Mouse (Mus musculus) layer of hippocampus, adult 18-20 months (tissue): ENCODE data around the gene Gm17268. TPM values are rescaled to one million over a fixed set of nuclear protein-coding genes. Genes with fewer than 3 reads are reported as not detected.

Experiments
- DNase-seq, 2 experiments: peaks; one replicate each; pipeline ENCODE4 v3.0.0; 2022; ENCODE audit warnings: low spot score in 2 of 2
- total RNA-seq, 2 experiments: library from RNA; stranded (reverse); gene quantifications; 2 replicates each; pipeline ENCODE4 v1.2.3; 2021

Gm17268 gene
- total RNA-seq, 2 experiments from 2014 or later, result not detected

- DNase-seq, result peak in 1 of 2 experiments; percentile 8
Measured at GRCm38 (mm10) chr11:82032678-82033344, 5.6 kb downstream of the Gm17268 start.

GRCm38 (mm10) chr11:82032136-82032535, 6.2 kb downstream of the Gm17268 start:
- no peak for DNase-seq

- no peak for DNase-seq
Measured at GRCm38 (mm10) chr11:82030171-82030570, 8.2 kb downstream of the Gm17268 start.

GRCm38 (mm10) chr11:82023769-82024168, 14.6 kb downstream of the Gm17268 start:
- DNase-seq, result no peak

- DNase-seq, result no peak
Measured at GRCm38 (mm10) chr11:82022504-82023056, 15.8 kb downstream of the Gm17268 start.

- no peak for DNase-seq
Measured at GRCm38 (mm10) chr11:82021406-82021805, 17.0 kb downstream of the Gm17268 start.

GRCm38 (mm10) chr11:82019793-82020192, 18.6 kb downstream of the Gm17268 start:
- DNase-seq, result no peak

- DNase-seq, result no peak
Measured at GRCm38 (mm10) chr11:82019389-82019788, 19.0 kb downstream of the Gm17268 start.

- no peak for DNase-seq
Measured at GRCm38 (mm10) chr11:82016181-82016780, 22.1 kb downstream of the Gm17268 start.

GRCm38 (mm10) chr11:82015066-82015465, 23.3 kb downstream of the Gm17268 start:
- no peak for DNase-seq

- DNase-seq, result no peak
Measured at GRCm38 (mm10) chr11:82013756-82014155, 24.6 kb downstream of the Gm17268 start.

- DNase-seq, result no peak
Measured at GRCm38 (mm10) chr11:82011411-82012193, 26.8 kb downstream of the Gm17268 start.

- DNase-seq, result no peak
Measured at GRCm38 (mm10) chr11:82010115-82010514, 28.2 kb downstream of the Gm17268 start.

- no peak for DNase-seq
Measured at GRCm38 (mm10) chr11:82006796-82007423, 31.5 kb downstream of the Gm17268 start.

GRCm38 (mm10) chr11:82004810-82005209, 33.6 kb downstream of the Gm17268 start:
- no peak for DNase-seq

GRCm38 (mm10) chr11:82000581-82000980, 37.8 kb downstream of the Gm17268 start:
- DNase-seq, result no peak

GRCm38 (mm10) chr11:81999469-81999868, 38.9 kb downstream of the Gm17268 start:
- DNase-seq, result no peak

- DNase-seq, result no peak
Measured at GRCm38 (mm10) chr11:81998646-81999045, 39.7 kb downstream of the Gm17268 start.

GRCm38 (mm10) chr11:81997085-81997484, 41.3 kb downstream of the Gm17268 start:
- DNase-seq, result no peak

- DNase-seq, result peak; percentile 64 to 86
Measured at GRCm38 (mm10) chr11:81996172-81996841, 42.1 kb downstream of the Gm17268 start.

GRCm38 (mm10) chr11:81983146-81983545, 55.2 kb downstream of the Gm17268 start:
- DNase-seq, result peak; percentile 40 to 77
